Mouse (Mus musculus): ENCODE results near the gene Depdc5. TPM values are rescaled to one million over a fixed set of nuclear protein-coding genes. Genes with fewer than 3 reads are reported as not detected.

The Depdc5 gene
- total and polyA plus RNA-seq, 3 experiments: 21.1 to 39.3 (median 36.6) TPM

DNA sequence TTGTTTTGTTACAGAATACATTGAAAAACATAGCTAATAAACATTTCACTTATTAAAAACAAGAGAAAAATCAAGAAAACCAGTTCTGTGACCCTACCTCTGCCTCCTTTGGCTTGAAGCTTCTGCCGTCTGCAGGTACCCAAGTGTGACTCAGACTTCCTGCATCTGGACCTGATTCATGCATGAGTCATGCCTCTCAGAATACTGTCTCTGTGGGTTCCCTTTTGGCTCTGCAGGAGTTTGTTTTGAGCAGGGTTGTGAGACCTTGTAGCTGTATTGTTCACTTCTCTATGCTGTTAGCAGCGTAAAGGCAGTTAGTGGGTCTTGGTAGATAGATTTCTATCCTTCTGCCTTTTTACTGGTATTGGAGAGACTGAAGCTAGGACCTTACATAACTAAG, 67.3 kb downstream of the Depdc5 start:
- no peaks in the 10 kb centered on the region for H3K9me3 ChIP-seq (replicated peaks; ENCODE audit: low read length)
- in situ Hi-C loops (cut with MboI; ENCODE audit: low pct_ligation_motif_present, low pct_unique_long_range_greater_than_20kb, low sequenced_read_pairs) (loop anchor here (25.0 kb wide), 1 partner anchor 207 kb away; no protein-coding TSS in a partner anchor), dilution Hi-C loops (cut with MboI; ENCODE audit: extremely low pct_ligation_motif_present, extremely low pct_unique_long_range_greater_than_20kb, low sequenced_read_pairs) (no loop called here)
- no peak overlapping the region for H3K9ac ChIP-seq (ENCODE audit: insufficient read depth, low read depth)
- peaks cover 57 to 82% of the 10 kb centered on the region in 2 experiments for H3K36me3 ChIP-seq (replicated peaks in 1 of 2; ENCODE audit: control insufficient read depth in 1 of 2, insufficient read depth in 1 of 2, low read length in 1 of 2)
- peak; percentile 76 for DNase-seq (ENCODE audit: extremely low read depth)
- no peaks in the 10 kb centered on the region for H3K79me2 ChIP-seq (replicated peaks; ENCODE audit: control insufficient read depth, extremely low read depth, insufficient read depth, poor library complexity, severe bottlenecking)
- H3K4me3 ChIP-seq (replicated peaks in 1 of 3; ENCODE audit: low read depth in 2 of 3, low read length in 2 of 3, poor library complexity in 1 of 3): no peak overlapping the region
- peaks cover 0 to 23% of the 10 kb centered on the region in 2 experiments; a peak in 3 of 4 replicates for H3K4me1 ChIP-seq (ENCODE audit: control insufficient read depth in 1 of 2, insufficient read depth in 2 of 2)
- H3K4me2 ChIP-seq (ENCODE audit: insufficient read depth, low read depth, poor library complexity, severe bottlenecking): no peak overlapping the region
- H3K27me3 ChIP-seq (replicated peaks): no peaks in the 10 kb centered on the region
- TF ChIP-seq TBP (conservative IDR thresholded peaks at IDR 0.05; ENCODE audit: low read depth, low read length): no peak
- TF ChIP-seq GABPA (IDR thresholded peaks at IDR 0.05; ENCODE audit: insufficient replicate concordance, low read depth, low read length): no peak
- TF ChIP-seq MAFK (IDR thresholded peaks at IDR 0.05; ENCODE audit: insufficient replicate concordance, low read length): no peak
- TF ChIP-seq TCF12 (IDR thresholded peaks at IDR 0.05; ENCODE audit: low read depth, low read length): no peak
- no peak for TF ChIP-seq HCFC1 (IDR thresholded peaks at IDR 0.05; ENCODE audit: low read depth, low read length)
- TF ChIP-seq UBTF (IDR thresholded peaks at IDR 0.05; ENCODE audit: low read depth, low read length): no peak
- TF ChIP-seq JUND (conservative IDR thresholded peaks at IDR 0.05; ENCODE audit: low read depth, low read length): peak; percentile 88
- no peak for TF ChIP-seq CTCF (conservative IDR thresholded peaks at IDR 0.05 in 1 of 2, IDR thresholded peaks at IDR 0.05 in 1 of 2; ENCODE audit: low read depth in 2 of 2, low read length in 2 of 2)
- no peak for TF ChIP-seq POLR2A (IDR thresholded peaks at IDR 0.05; ENCODE audit: low read depth, low read length)
- no peak for TF ChIP-seq NELFE (IDR thresholded peaks at IDR 0.05; ENCODE audit: low read depth, low read length)
- 0 out of 2 replicates have a peak, but pooled peaks have one; percentile 15 for TF ChIP-seq MAX (IDR thresholded peaks at IDR 0.05; ENCODE audit: low read length)
- no peak for TF ChIP-seq MAZ (IDR thresholded peaks at IDR 0.05; ENCODE audit: low read depth, low read length)
- TF ChIP-seq IRF4 (IDR thresholded peaks at IDR 0.05; ENCODE audit: low read depth, low read length): no peak
- peak; percentile 84 for TF ChIP-seq EP300 (IDR thresholded peaks at IDR 0.05; ENCODE audit: low read length)
- TF ChIP-seq CHD2 (IDR thresholded peaks at IDR 0.05; ENCODE audit: low read length): no peak
- no peak for TF ChIP-seq E2F4 (IDR thresholded peaks at IDR 0.05; ENCODE audit: insufficient replicate concordance, low read depth, low read length)
- no peak for TF ChIP-seq ZNF384 (IDR thresholded peaks at IDR 0.05; ENCODE audit: low read depth, low read length)
- no peak for TF ChIP-seq KAT2A (IDR thresholded peaks at IDR 0.05; ENCODE audit: insufficient replicate concordance, low read length)
- TF ChIP-seq BHLHE40 (IDR thresholded peaks at IDR 0.05; ENCODE audit: low read depth, low read length): no peak
- no peak for TF ChIP-seq CHD1 (IDR thresholded peaks at IDR 0.05; ENCODE audit: low read depth, low read length)
- peak; percentile 89 for TF ChIP-seq MEF2A (IDR thresholded peaks at IDR 0.05; ENCODE audit: borderline replicate concordance, low read depth, low read length)
- peak; percentile 61 for TF ChIP-seq ELF1 (IDR thresholded peaks at IDR 0.05; ENCODE audit: low read depth, low read length)
- TF ChIP-seq NRF1 (IDR thresholded peaks at IDR 0.05; ENCODE audit: low read depth, low read length): no peak
- TF ChIP-seq MYC (IDR thresholded peaks at IDR 0.05; ENCODE audit: low read depth, low read length): no peak
- no peak for TF ChIP-seq USF1 (IDR thresholded peaks at IDR 0.05; ENCODE audit: low read depth, low read length)
- TF ChIP-seq ZMIZ1 (IDR thresholded peaks at IDR 0.05; ENCODE audit: low read depth, low read length): no peak
- TF ChIP-seq RAD21 (IDR thresholded peaks at IDR 0.05; ENCODE audit: low read depth, low read length): no peak
- TF ChIP-seq RCOR1 (conservative IDR thresholded peaks at IDR 0.05; ENCODE audit: low read depth, low read length): no peak
- no peak for TF ChIP-seq SMC3 (IDR thresholded peaks at IDR 0.05; ENCODE audit: low read depth, low read length)
- no peak for TF ChIP-seq SIN3A (IDR thresholded peaks at IDR 0.05; ENCODE audit: low read length)
- TF ChIP-seq PAX5 (IDR thresholded peaks at IDR 0.05; ENCODE audit: low read length): no peak
- peak; percentile 86 for TF ChIP-seq JUN (IDR thresholded peaks at IDR 0.05; ENCODE audit: insufficient read depth, low read depth, low read length)
- TF ChIP-seq ETS1 (conservative IDR thresholded peaks at IDR 0.05; ENCODE audit: low read depth, low read length): peak; percentile 90
- peak; percentile 51; the same call in 1 of the 2 replicates for TF ChIP-seq MXI1 (IDR thresholded peaks at IDR 0.05; ENCODE audit: low read depth, low read length)
- no peak for TF ChIP-seq POLR2AphosphoS2 (IDR thresholded peaks at IDR 0.05; ENCODE audit: low read depth, low read length)
- no peak for TF ChIP-seq ZKSCAN1 (IDR thresholded peaks at IDR 0.05; ENCODE audit: borderline replicate concordance, low read depth, low read length)
- TF ChIP-seq USF2 (conservative IDR thresholded peaks at IDR 0.05; ENCODE audit: low read depth, low read length): no peak
- no peak for TF ChIP-seq ZC3H11A (IDR thresholded peaks at IDR 0.05; ENCODE audit: low read depth, low read length)
- H3K27ac ChIP-seq (ENCODE audit: insufficient read depth, low read depth): 0 out of 2 replicates have a peak overlapping the region, but pooled peaks have one; percentile 15
